Mouse (Mus musculus): ENCODE data around the gene Cyp2a12. TPM values are rescaled to one million over a fixed set of nuclear protein-coding genes. Genes with fewer than 3 reads are reported as not detected.

Gene Cyp2a12
- polyA plus RNA-seq, 1 experiment from 2014 or later: not detected

Other genes starting within 250 kb of the Cyp2a12 start
- not detected in 2 replicates for gene Cyp2g1, start 220.2 kb upstream of the Cyp2a12 start, polyA plus RNA-seq (2015; fragmentation: Nextera tagmentation; extraction: Ambion mirVana)
- gene Cyp2a5, start 193.8 kb upstream of the Cyp2a12 start, polyA plus RNA-seq (2015; fragmentation: Nextera tagmentation; extraction: Ambion mirVana): not detected in 2 replicates
- gene Cyp2a22, start 89.7 kb upstream of the Cyp2a12 start, polyA plus RNA-seq (2015; fragmentation: Nextera tagmentation; extraction: Ambion mirVana): not detected in 2 replicates
- gene Cyp2f2, start 90.8 kb downstream of the Cyp2a12 start, polyA plus RNA-seq (2015; fragmentation: Nextera tagmentation; extraction: Ambion mirVana): 0.30 and 0.49 TPM in 2 replicates
- gene Cyp2t4, start 124.6 kb downstream of the Cyp2a12 start, polyA plus RNA-seq (2015; fragmentation: Nextera tagmentation; extraction: Ambion mirVana): 0.10 and 0.24 TPM in 2 replicates
- 75.4 and 76.9 TPM in 2 replicates for gene Egln2, start 137.7 kb downstream of the Cyp2a12 start, polyA plus RNA-seq (2015; fragmentation: Nextera tagmentation; extraction: Ambion mirVana)
- 65.7 and 67.9 TPM in 2 replicates for gene Rab4b, start 149.8 kb downstream of the Cyp2a12 start, polyA plus RNA-seq (2015; fragmentation: Nextera tagmentation; extraction: Ambion mirVana)
- not detected in 2 replicates for gene Gm21983, start 152.0 kb downstream of the Cyp2a12 start, polyA plus RNA-seq (2015; fragmentation: Nextera tagmentation; extraction: Ambion mirVana)
- gene Mia, start 152.1 kb downstream of the Cyp2a12 start, polyA plus RNA-seq (2015; fragmentation: Nextera tagmentation; extraction: Ambion mirVana): 18.5 and 22.3 TPM in 2 replicates
- gene BC024978, start 166.7 kb downstream of the Cyp2a12 start, polyA plus RNA-seq (2015; fragmentation: Nextera tagmentation; extraction: Ambion mirVana): 4.1 TPM in 2 replicates
- gene Snrpa, start 167.2 kb downstream of the Cyp2a12 start, polyA plus RNA-seq (2015; fragmentation: Nextera tagmentation; extraction: Ambion mirVana): 305 and 323 TPM in 2 replicates
- gene Itpkc, start 199.6 kb downstream of the Cyp2a12 start, polyA plus RNA-seq (2015; fragmentation: Nextera tagmentation; extraction: Ambion mirVana): 5.5 and 6.4 TPM in 2 replicates
- 26.4 and 28.6 TPM in 2 replicates for gene Coq8b, start 203.9 kb downstream of the Cyp2a12 start, polyA plus RNA-seq (2015; fragmentation: Nextera tagmentation; extraction: Ambion mirVana)
- 13.5 and 16.4 TPM in 2 replicates for gene Numbl, start 229.4 kb downstream of the Cyp2a12 start, polyA plus RNA-seq (2015; fragmentation: Nextera tagmentation; extraction: Ambion mirVana)